Mouse (Mus musculus) midbrain, embryonic 16.5 days (tissue): Measurements from ENCODE around the gene Oit3. TPM values are rescaled to one million over a fixed set of nuclear protein-coding genes. Genes with fewer than 3 reads are reported as not detected.

ENCODE experiments used
- ATAC-seq: fragments of 200-750 bp; cut with Nextera tagmentation; 2 replicates; pipeline ENCODE4 v1.8.0; 2017; ENCODE audit warnings: moderate TSS enrichment
- H3K27ac ChIP-seq: fragments of 300-500 bp; sonication (generic); 2 replicates; pipeline ENCODE4 v1.5.1; 2014; ENCODE audit warnings: mild to moderate bottlenecking, low read length, mixed read lengths
- H3K27me3 ChIP-seq: fragments of 300-500 bp; sonication (generic); 2 replicates; pipeline ENCODE4 v1.6.1; 2014; ENCODE audit warnings: low read depth, low read length, mixed read lengths; ENCODE audit not compliant: control insufficient read depth, insufficient read depth
- H3K36me3 ChIP-seq: fragments of 300-500 bp; sonication (generic); 2 replicates; pipeline ENCODE4 v1.6.1; 2014; ENCODE audit warnings: mild to moderate bottlenecking, low read length, moderate library complexity, mixed read lengths; ENCODE audit not compliant: control insufficient read depth, insufficient read depth
- H3K4me1 ChIP-seq: fragments of 300-500 bp; sonication (generic); 2 replicates; pipeline ENCODE4 v1.6.1; 2014; ENCODE audit warnings: mild to moderate bottlenecking, low read length, mixed read lengths; ENCODE audit not compliant: control insufficient read depth, insufficient read depth
- H3K4me2 ChIP-seq: fragments of 300-500 bp; sonication (generic); 2 replicates; pipeline ENCODE4 v1.6.1; 2014; ENCODE audit warnings: mild to moderate bottlenecking, low read length, mixed read lengths
- H3K4me3 ChIP-seq: fragments of 300-500 bp; sonication (generic); 2 replicates; pipeline ENCODE4 v1.5.1; 2014; ENCODE audit warnings: low read depth, mild to moderate bottlenecking, low read length, moderate library complexity, mixed read lengths
- H3K9ac ChIP-seq: fragments of 300-500 bp; sonication (generic); 2 replicates; pipeline ENCODE4 v1.6.1; 2014; ENCODE audit warnings: low read depth, low read length, mixed read lengths
- H3K9me3 ChIP-seq: fragments of 300-500 bp; sonication (generic); replicated peaks from 2 replicates; pipeline ENCODE4 v1.6.1; 2014; ENCODE audit warnings: mild to moderate bottlenecking, low read length, mixed read lengths; ENCODE audit not compliant: control insufficient read depth, poor library complexity, severe bottlenecking
- WGBS: fragments of 180-500 bp; shearing (Covaris S2); extraction: QIAGEN DNeasy Blood & Tissue Kit; methylation state at CpG from one replicate; pipeline ENCODE4 v1.1.7; 2014; 5-methylcytosine and 5-hydroxymethylcytosine counted together
- polyA plus RNA-seq: library from polyadenylated mRNA; unstranded; fragments of >200 nt; fragmentation: Nextera tagmentation; extraction: Ambion mirVana; gene quantifications from 2 replicates; pipeline ENCODE4 v1.2.1, GENCODE M21; 2015

Oit3 gene
- 0.22 TPM in 1 of 2 replicates, not detected in the other for polyA plus RNA-seq

DNA sequence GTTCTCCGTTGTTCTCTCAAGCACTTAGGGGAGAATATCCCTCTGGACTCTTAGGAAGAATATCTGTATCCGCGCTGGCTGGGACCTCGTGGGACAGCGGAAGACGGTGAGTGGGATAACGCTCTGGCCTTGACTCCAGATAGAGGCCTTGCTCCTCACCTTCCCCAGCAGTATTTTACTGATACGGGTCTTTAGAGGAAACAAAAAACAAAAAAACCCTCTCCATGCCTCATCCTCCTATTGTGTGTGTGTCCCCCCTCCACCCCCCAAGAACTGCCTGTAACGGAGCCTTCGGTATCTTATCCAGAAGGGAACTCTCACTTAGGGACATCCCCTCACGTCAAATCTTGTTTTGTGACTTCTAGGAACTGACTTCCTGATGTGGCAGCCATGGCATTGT, at the start of gene Oit3:
TSS of gene Oit3 (minus strand) at position 44 of the 400 bp plus-strand sequence.
- no peak for ATAC-seq
- no peaks in the 10 kb centered on the region for H3K36me3 ChIP-seq
- no peaks in the 10 kb centered on the region for H3K27me3 ChIP-seq
- H3K9me3 ChIP-seq: no peaks in the 10 kb centered on the region
- H3K9ac ChIP-seq: no peak within 1 kb of the TSS
- no peaks in the 10 kb centered on the region for H3K4me1 ChIP-seq
- 79% methylated on average over 11 of the region's 11 CpGs for WGBS
- no peak within 1 kb of the TSS for H3K4me3 ChIP-seq
- H3K4me2 ChIP-seq: no peak within 1 kb of the TSS
- no peak within 1 kb of the TSS for H3K27ac ChIP-seq

DNA sequence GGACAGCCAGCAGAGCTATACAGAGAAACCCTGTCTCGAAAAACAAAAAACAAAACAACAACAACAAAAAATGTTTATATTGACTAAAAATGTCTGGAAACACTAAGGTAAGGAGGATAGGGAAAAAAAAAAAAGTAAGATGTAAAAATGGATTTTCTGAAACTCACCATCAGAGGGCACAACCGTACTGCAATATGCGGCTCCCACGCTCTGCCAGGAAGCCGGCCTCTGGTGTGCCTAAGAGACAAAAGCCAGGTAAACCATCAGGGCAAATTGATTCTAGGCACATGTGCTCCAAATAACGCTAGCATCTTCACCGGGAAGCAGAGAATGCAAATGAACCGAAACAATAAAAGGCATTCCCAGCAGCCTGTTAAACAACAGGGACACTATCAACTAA, 49.3 kb upstream of the Oit3 start:
- Histone ChIP-seq H3K9me3 (no peaks in the 10 kb centered on the region; the same call in 1 of the 2 replicates), H3K27me3 (no peaks in the 10 kb centered on the region), H3K27ac (no peak overlapping the region), H3K36me3 (no peaks in the 10 kb centered on the region), H3K9ac (no peak overlapping the region), H3K4me3 (no peak overlapping the region), H3K4me1 (no peaks in the 10 kb centered on the region), H3K4me2 (no peak overlapping the region)
- ATAC-seq: no peak
- WGBS: 72% methylated on average over 8 of the region's 8 CpGs

DNA sequence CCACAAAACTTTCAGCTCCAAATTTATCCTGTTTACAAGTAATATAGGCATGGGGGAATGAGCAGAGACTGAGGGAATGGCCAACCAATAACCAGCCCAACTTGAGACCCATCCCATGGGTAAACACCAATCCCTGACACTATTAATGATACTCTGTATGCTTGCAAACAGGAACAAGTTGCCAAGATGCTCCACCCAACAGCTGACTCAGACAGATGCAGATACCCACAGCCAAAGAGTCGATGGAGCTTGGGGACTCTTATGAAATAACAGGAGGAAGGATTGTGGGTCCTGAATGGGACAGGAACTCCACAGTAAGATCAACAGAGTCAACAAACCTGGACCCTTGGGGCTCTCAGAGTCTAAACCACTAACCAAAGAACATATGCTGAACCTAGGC, 47.8 kb upstream of the Oit3 start:
- no peak overlapping the region for H3K27ac ChIP-seq
- H3K4me2 ChIP-seq: no peak overlapping the region
- no peak overlapping the region for H3K4me3 ChIP-seq
- no peaks in the 10 kb centered on the region for H3K4me1 ChIP-seq
- H3K9ac ChIP-seq: no peak overlapping the region
- H3K9me3 ChIP-seq: no peaks in the 10 kb centered on the region; the same call in 1 of the 2 replicates
- no peaks in the 10 kb centered on the region for H3K36me3 ChIP-seq
- WGBS: 92% methylated on average over 1 of the region's 1 CpGs
- ATAC-seq: no peak
- no peaks in the 10 kb centered on the region for H3K27me3 ChIP-seq

DNA sequence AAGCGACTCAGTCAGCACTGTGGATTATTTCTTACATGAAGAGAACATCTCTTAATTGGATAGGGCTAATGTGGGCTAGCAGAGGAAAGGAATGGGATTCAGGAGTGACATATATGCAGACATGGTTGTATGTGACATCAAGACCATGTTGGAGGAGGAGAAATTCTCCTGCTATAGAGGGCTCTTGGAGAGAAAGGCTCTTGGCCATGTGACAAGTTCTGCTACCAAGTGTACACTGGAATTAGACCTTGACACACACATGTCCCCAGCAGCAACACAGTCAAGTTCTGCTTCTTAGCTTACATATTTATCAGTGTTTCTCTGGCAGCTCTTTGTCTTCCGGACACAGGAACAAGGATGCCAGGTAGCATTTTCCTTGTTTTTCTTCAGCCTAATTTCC, 45.8 kb upstream of the Oit3 start:
- WGBS: 93% methylated on average over 2 of the region's 2 CpGs

DNA sequence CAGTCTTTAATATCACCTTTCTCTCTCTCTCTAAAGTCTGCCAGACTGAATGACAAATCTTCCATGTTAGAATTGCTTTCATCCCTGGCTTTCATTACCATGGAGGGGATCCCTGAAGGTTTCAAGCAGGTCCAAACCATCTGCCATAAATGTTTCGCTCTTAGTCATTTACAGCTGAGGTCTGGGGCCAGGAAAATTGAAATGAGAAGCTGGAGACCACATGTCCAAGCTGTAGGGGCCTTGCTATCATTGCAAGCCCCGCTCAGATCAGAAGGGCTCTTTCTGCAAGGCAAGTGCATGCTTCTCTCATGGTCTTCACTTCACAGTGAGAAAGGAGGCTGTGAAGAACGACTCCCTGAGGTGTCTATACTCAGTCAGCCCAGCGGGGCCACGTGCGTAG, 42.7 kb upstream of the Oit3 start:
- no peak overlapping the region for H3K27ac ChIP-seq
- H3K4me2 ChIP-seq: no peak overlapping the region
- H3K4me1 ChIP-seq: no peaks in the 10 kb centered on the region
- H3K36me3 ChIP-seq: no peaks in the 10 kb centered on the region
- H3K4me3 ChIP-seq: no peak overlapping the region
- H3K27me3 ChIP-seq: no peaks in the 10 kb centered on the region
- 83% methylated on average over 6 of the region's 6 CpGs for WGBS
- no peak for ATAC-seq
- H3K9ac ChIP-seq: no peak overlapping the region
- no peaks in the 10 kb centered on the region; the same call in 1 of the 2 replicates for H3K9me3 ChIP-seq

More for the DNA sequence above, 45.8 kb upstream of the Oit3 start:
- H3K36me3 ChIP-seq: no peaks in the 10 kb centered on the region
- no peaks in the 10 kb centered on the region for H3K27me3 ChIP-seq
- H3K9me3 ChIP-seq: no peaks in the 10 kb centered on the region; the same call in 1 of the 2 replicates
- no peak overlapping the region for H3K4me3 ChIP-seq
- no peak for ATAC-seq
- no peak overlapping the region for H3K27ac ChIP-seq
- H3K9ac ChIP-seq: no peak overlapping the region
- no peaks in the 10 kb centered on the region for H3K4me1 ChIP-seq
- no peak overlapping the region for H3K4me2 ChIP-seq

DNA sequence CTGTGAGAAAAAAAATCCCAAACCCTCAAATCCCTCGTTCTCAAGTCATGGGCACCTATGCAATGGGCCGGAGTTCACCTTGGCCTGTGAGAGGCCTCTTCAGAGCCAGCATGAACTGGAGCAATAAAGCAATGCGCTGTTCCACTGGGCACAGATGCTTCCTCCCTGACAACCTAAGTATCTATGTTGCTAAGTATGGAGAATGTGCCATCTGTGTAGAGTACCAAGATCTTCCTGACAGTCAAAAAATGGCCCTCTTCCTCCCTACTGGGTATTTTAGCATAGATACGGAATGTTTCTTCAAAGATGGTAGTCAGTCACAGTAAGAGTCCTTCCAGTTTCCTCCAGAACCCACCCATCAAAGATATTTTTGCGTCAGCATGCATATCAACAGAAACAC, 39.8 kb upstream of the Oit3 start:
- Histone ChIP-seq H3K36me3 (no peaks in the 10 kb centered on the region), H3K4me1 (no peaks in the 10 kb centered on the region), H3K27me3 (no peaks in the 10 kb centered on the region), H3K4me3 (no peak overlapping the region), H3K4me2 (no peak overlapping the region), H3K9ac (no peak overlapping the region), H3K27ac (no peak overlapping the region), H3K9me3 (0 out of 2 replicates have a peak, but pooled peaks cover 3% of the 10 kb centered on the region)
- WGBS: 91% methylated on average over 5 of the region's 5 CpGs
- ATAC-seq: no peak

DNA sequence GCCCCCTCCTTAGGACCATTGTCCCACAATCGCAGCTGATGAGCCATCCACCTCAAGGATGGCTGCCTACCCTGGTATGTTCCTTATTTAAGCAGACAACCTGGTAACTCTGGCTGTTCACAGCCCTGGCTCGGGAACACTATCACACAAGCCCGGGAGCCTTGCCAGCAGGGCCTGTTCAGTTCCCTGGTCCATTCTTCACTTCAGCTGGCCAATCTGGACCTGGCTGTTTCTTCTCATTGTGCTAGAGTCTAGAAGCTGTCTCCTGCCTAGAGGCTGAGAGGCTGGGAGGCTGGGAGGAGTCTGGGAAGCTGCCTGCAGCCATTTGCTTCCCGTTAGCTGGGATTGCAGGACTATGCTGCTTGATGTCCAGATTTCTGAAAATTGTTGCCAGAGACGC, 28.9 kb upstream of the Oit3 start:
- H3K9me3 ChIP-seq: no peaks in the 10 kb centered on the region
- WGBS: 82% methylated on average over 5 of the region's 5 CpGs
- no peak overlapping the region for H3K4me3 ChIP-seq
- peaks cover 5% of the 10 kb centered on the region; the same call in 1 of the 2 replicates for H3K4me1 ChIP-seq
- no peak for ATAC-seq
- H3K9ac ChIP-seq: no peak overlapping the region
- H3K36me3 ChIP-seq: no peaks in the 10 kb centered on the region
- no peak overlapping the region for H3K4me2 ChIP-seq
- no peaks in the 10 kb centered on the region for H3K27me3 ChIP-seq
- H3K27ac ChIP-seq: no peak overlapping the region

DNA sequence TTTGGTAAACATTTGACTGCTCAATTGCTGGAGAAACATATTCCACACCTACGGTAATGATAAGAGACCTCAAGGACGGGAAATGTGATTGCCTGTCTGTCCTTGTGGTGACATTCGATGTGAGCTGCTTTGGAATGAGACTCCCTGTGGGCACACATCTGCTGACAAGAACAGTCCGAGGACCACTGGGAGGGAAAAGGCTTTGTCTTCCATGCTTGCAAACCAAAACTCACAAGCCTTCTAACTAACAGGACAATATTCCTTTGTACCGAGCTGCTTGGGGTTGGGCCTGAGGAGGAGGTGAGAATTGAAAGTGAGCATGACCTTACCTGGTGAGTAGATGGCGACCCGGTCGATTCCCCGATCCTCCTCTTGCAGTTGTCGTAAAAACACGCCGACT, 25.7 kb upstream of the Oit3 start:
- no peak overlapping the region for H3K4me2 ChIP-seq
- no peak for ATAC-seq
- no peaks in the 10 kb centered on the region for H3K27me3 ChIP-seq
- WGBS: 83% methylated on average over 12 of the region's 12 CpGs
- H3K36me3 ChIP-seq: no peaks in the 10 kb centered on the region
- no peak overlapping the region for H3K9ac ChIP-seq
- H3K4me3 ChIP-seq: no peak overlapping the region
- no peak overlapping the region for H3K27ac ChIP-seq
- peaks cover 5% of the 10 kb centered on the region; the same call in 1 of the 2 replicates for H3K4me1 ChIP-seq
- H3K9me3 ChIP-seq: no peaks in the 10 kb centered on the region

DNA sequence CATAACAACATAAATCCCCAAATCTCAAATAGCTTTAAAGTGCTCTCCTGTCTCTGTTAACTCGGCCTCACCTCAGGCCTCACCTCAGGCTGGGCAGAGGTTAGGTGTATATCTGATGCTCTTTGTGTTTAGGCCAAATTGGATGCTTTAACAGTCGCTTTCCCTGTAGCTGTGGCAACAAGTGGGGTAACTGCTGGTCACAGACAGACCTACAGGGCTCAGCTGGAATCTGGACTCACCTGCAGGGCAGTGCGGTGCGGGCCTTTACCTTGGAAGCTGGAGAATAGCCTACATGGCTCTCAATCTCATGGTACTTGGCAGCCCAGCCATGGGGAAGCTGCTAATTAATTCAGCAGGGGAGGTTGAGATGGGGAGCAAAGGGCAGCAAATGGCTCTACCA, 25.0 kb upstream of the Oit3 start:
- Histone ChIP-seq H3K9ac (no peak overlapping the region), H3K27me3 (no peaks in the 10 kb centered on the region), H3K36me3 (no peaks in the 10 kb centered on the region), H3K4me2 (no peak overlapping the region), H3K9me3 (no peaks in the 10 kb centered on the region), H3K4me1 (no peaks in the 10 kb centered on the region), H3K4me3 (no peak overlapping the region), H3K27ac (no peak overlapping the region)
- WGBS: 77% methylated on average over 4 of the region's 4 CpGs
- no peak for ATAC-seq
